Mouse (Mus musculus) liver, adult 2 months (tissue): Measurements from ENCODE around the gene Frat2. TPM values are rescaled to one million over a fixed set of nuclear protein-coding genes. Genes with fewer than 3 reads are reported as not detected.

Experiments used
- DNase-seq: peaks from one replicate; pipeline ENCODE4 v3.0.0-alpha.2; 2011; ENCODE audit warnings: low read depth, low spot score; ENCODE audit errors: extremely low read depth
- H3K27ac ChIP-seq: fragments of 200-500 bp; replicated peaks from 2 replicates; pipeline ENCODE4 v1.5.1; 2012; ENCODE audit warnings: low read depth, mild to moderate bottlenecking, control low read depth, inconsistent platforms, low read length; ENCODE audit not compliant: insufficient read depth
- H3K27me3 ChIP-seq: fragments of 200-500 bp; 2 replicates; pipeline ENCODE4 v1.6.1; 2012; ENCODE audit warnings: mild to moderate bottlenecking, moderate library complexity, low read length, inconsistent platforms; ENCODE audit not compliant: control insufficient read depth, insufficient read depth
- H3K36me3 ChIP-seq: fragments of 200-500 bp; 2 replicates; pipeline ENCODE4 v1.6.1; 2012; ENCODE audit warnings: low read length, inconsistent platforms; ENCODE audit not compliant: control insufficient read depth, insufficient read depth
- H3K4me1 ChIP-seq: fragments of 200-500 bp; 2 replicates; pipeline ENCODE4 v1.6.1; 2011; ENCODE audit warnings: low read length; ENCODE audit not compliant: control insufficient read depth, insufficient read depth
- H3K4me3 ChIP-seq: fragments of 200-500 bp; 2 replicates; pipeline ENCODE4 v1.5.1; 2011; ENCODE audit warnings: low read depth, mild to moderate bottlenecking, control low read depth, low read length, moderate library complexity; ENCODE audit not compliant: insufficient read depth
- H3K79me2 ChIP-seq: fragments of 200-500 bp; 2 replicates; pipeline ENCODE4 v1.6.1; 2012; ENCODE audit warnings: inconsistent platforms, mild to moderate bottlenecking, low read length, moderate library complexity; ENCODE audit not compliant: control insufficient read depth, insufficient read depth
- H3K9ac ChIP-seq: fragments of 200-500 bp; 2 replicates; pipeline ENCODE4 v1.6.1; 2012; ENCODE audit warnings: low read depth, mild to moderate bottlenecking, control low read depth, inconsistent platforms, low read length
- CTCF ChIP-seq: fragments of 200-500 bp; IDR thresholded peaks from 2 replicates; pipeline ENCODE4 v1.5.1; 2011; ENCODE audit warnings: low read depth, low read length, control low read depth
- POLR2A ChIP-seq: fragments of 200-500 bp; IDR thresholded peaks from 2 replicates; pipeline ENCODE4 v1.6.1; 2011; ENCODE audit warnings: low read length, control low read depth; ENCODE audit not compliant: insufficient read depth; ENCODE audit errors: extremely low read depth
- WGBS: fragments of 180-500 bp; shearing (Covaris S2); methylation state at CpG from one replicate; pipeline ENCODE4 v1.1.7; 2018; 5-methylcytosine and 5-hydroxymethylcytosine counted together
- polyA plus RNA-seq: library from polyadenylated mRNA; depleted of rRNA; stranded (reverse); fragments of >200 nt; gene quantifications from 2 replicates; pipeline ENCODE4 v1.2.3, GENCODE M21; 2012
- total RNA-seq: library from RNA; depleted of rRNA; stranded (reverse); fragments of >200 nt; gene quantifications from 2 replicates; pipeline ENCODE4 v1.2.3, GENCODE M21; 2014

Gene Frat2
- total and polyA plus RNA-seq, 2 experiments, result 1.3 to 2.2 TPM

DNA sequence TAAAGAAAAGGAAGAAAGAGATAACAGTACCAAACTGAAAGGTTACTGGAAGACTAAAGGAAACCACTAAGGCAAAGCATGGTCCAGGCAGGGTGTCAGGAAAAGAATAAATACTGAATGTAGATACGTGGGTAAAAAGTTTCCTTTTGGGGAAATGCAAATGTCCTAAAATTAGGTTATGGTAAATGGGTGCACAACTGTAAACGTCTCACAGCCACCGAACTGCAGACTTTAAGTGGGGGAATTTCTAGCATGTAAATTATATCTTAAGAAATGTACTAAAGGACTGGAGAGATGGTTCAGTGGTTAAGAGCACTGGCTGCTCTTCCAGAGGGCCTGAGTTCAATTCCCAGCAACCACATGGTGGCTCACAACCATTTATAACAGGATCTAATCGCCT lies 29.2 kb downstream of the Frat2 start:
- Histone ChIP-seq H3K27me3 (no peaks in the 10 kb centered on the region), H3K4me1 (peaks cover 6% of the 10 kb centered on the region; the same call in 1 of the 2 replicates), H3K4me3 (no peak overlapping the region), H3K36me3 (no peaks in the 10 kb centered on the region), H3K79me2 (no peaks in the 10 kb centered on the region), H3K27ac (no peak overlapping the region), H3K9ac (no peak overlapping the region)
- no peak for DNase-seq
- WGBS, result 91% methylated on average over 4 of the region's 4 CpGs
- no peak for TF ChIP-seq POLR2A
- no peak for TF ChIP-seq CTCF

DNA sequence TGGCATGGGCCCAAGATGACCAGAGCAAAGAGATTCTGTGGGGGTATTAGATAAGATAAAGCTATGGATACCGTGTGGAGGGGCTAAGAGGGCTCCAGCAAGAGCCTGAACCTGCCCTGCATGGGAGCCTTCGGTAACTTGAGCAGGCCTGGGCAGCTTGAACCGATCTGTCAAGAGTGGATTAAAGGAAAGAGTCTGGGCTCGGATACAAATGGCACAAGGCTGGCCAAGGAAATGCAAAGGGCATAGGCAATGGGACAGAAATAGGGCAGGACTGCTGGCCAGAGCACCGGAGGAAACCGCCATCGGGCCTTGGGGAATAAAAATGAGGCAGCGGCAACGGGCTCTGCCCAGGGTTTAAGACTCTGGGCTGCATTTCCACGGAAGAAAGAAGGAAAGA lies 30.6 kb downstream of the Frat2 start:
- H3K79me2 ChIP-seq, result no peaks in the 10 kb centered on the region

DNA sequence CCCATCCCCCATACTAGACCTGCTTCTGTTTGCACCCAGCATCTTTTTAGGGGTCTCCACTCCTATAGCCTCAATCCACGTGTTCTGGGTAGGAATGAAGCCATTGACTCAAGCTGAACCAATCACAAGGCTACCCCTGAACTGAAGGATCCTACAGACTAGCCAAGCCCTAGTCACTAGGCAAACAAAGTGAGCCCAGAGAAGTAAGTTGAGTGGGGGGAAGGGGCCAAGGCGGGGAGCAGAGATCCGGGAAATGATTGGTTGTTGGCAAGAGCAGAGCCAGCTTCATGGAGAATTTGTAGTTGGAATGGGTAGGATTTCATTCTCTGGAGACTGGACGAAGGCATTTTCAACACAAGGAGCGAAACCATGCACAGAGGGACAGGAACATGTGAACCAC lies 31.0 kb downstream of the Frat2 start:
- Histone ChIP-seq H3K4me1 (peaks cover 8% of the 10 kb centered on the region; the same call in 1 of the 2 replicates), H3K27me3 (no peaks in the 10 kb centered on the region), H3K79me2 (no peaks in the 10 kb centered on the region), H3K27ac (no peak overlapping the region), H3K36me3 (no peaks in the 10 kb centered on the region), H3K4me3 (no peak overlapping the region), H3K9ac (no peak overlapping the region)
- TF ChIP-seq CTCF, result no peak
- no peak for TF ChIP-seq POLR2A
- DNase-seq, result no peak
- 75% methylated on average over 5 of the region's 5 CpGs for WGBS

More for the DNA sequence above, 30.6 kb downstream of the Frat2 start:
- Histone ChIP-seq H3K27me3 (no peaks in the 10 kb centered on the region), H3K4me1 (peaks cover 8% of the 10 kb centered on the region; the same call in 1 of the 2 replicates), H3K4me3 (no peak overlapping the region), H3K9ac (no peak overlapping the region), H3K36me3 (no peaks in the 10 kb centered on the region), H3K27ac (no peak overlapping the region)
- TF ChIP-seq POLR2A (no peak), CTCF (no peak)
- 63% methylated on average over 10 of the region's 10 CpGs for WGBS
- DNase-seq, result peak; percentile 37

DNA sequence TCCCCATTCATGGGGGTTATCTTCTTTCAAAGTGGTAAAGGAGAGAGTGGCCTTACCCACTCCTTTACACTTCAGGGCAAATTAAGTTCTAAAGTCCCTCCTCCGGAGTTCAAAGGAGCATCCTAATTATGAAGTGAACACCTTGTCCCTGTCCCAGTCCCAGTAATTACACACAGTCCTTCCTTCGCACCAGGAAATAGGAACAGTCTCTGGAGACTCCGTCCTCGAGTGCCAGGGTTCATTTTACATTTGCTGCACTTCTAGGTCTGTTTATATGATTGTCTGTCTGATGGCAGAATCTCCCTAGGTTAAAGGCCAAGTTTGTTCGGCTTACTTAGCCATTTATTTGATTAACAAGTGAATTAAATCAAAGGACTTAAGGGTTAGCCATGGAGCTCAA lies 31.5 kb downstream of the Frat2 start:
- no peaks in the 10 kb centered on the region for H3K79me2 ChIP-seq
- peaks cover 8% of the 10 kb centered on the region; the same call in 1 of the 2 replicates for H3K4me1 ChIP-seq
- peak; percentile 45 for DNase-seq
- H3K36me3 ChIP-seq, result no peaks in the 10 kb centered on the region
- TF ChIP-seq POLR2A (no peak), CTCF (no peak)
- H3K27ac ChIP-seq, result no peak overlapping the region
- no peak overlapping the region for H3K4me3 ChIP-seq
- 42% methylated on average over 5 of the region's 5 CpGs for WGBS
- no peaks in the 10 kb centered on the region for H3K27me3 ChIP-seq
- no peak overlapping the region for H3K9ac ChIP-seq

DNA sequence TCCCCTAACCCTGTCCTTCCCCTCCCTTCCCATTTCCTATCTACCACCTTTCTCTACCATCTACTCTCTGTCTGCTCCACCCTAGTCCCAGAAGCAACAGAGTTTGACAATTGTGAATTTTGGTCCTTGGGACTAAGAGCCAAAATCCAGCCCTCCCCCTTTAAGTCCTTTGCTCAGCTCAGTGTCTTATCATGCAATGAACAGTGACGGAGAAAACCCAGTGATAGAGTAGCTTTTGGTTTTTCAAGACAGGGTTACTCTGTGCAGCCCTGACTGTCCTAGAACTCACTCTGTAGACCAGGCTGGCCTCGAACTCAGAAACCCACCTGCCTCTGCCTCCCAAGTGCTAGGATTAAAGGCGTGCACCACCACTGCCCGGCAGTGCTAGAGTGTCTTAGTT lies 34.6 kb downstream of the Frat2 start:
- no peak overlapping the region for H3K4me3 ChIP-seq
- H3K79me2 ChIP-seq, result no peaks in the 10 kb centered on the region
- TF ChIP-seq CTCF, result no peak
- no peak for TF ChIP-seq POLR2A
- 95% methylated on average over 4 of the region's 4 CpGs for WGBS
- peaks cover 8% of the 10 kb centered on the region; the same call in 1 of the 2 replicates for H3K4me1 ChIP-seq
- H3K36me3 ChIP-seq, result no peaks in the 10 kb centered on the region
- H3K9ac ChIP-seq, result no peak overlapping the region
- no peaks in the 10 kb centered on the region for H3K27me3 ChIP-seq
- no peak for DNase-seq
- H3K27ac ChIP-seq, result no peak overlapping the region

DNA sequence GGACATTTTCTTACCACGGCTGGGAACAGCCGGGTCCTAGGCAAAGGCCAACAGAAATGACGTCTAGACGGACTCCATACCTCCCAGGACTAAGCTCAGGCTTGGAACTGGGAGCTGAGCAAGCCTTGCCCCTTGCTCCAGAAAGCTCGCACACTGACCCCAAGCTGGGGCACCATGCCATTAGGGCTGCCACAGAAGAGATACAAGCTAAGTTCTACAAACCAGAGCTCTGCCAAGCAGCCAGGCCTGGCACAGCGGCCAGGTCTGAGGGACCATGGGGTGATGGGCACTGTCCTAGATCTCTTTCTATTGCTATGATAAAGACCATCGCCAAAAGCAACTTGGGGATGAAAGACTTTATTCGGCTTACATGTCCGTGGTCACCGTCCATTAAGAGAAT lies 35.4 kb downstream of the Frat2 start:
- TF ChIP-seq POLR2A (no peak), CTCF (no peak)
- H3K4me3 ChIP-seq, result no peak overlapping the region
- peak; percentile 84 for DNase-seq
- H3K9ac ChIP-seq, result no peak overlapping the region
- H3K27me3 ChIP-seq, result no peaks in the 10 kb centered on the region
- 56% methylated on average over 10 of the region's 10 CpGs for WGBS
- H3K79me2 ChIP-seq, result no peaks in the 10 kb centered on the region
- peaks cover 3% of the 10 kb centered on the region; the same call in 1 of the 2 replicates for H3K4me1 ChIP-seq
- H3K27ac ChIP-seq, result no peak overlapping the region
- no peaks in the 10 kb centered on the region for H3K36me3 ChIP-seq
